Mouse (Mus musculus): ENCODE results near the gene Mrps18a. TPM values are rescaled to one million over a fixed set of nuclear protein-coding genes. Genes with fewer than 3 reads are reported as not detected.

Mrps18a gene
- polyA plus RNA-seq, 1 experiment from 2014 or later = 112 TPM

- WGBS = 91% methylated on average over 3 of the region's 3 CpGs
- DNase-seq (ENCODE audit: low spot score) (no peak), ATAC-seq (ENCODE audit: low read depth) (no peak)
These were observed 29.1 kb downstream of the Mrps18a start for GRCm38 (mm10) chr17:46139872-46140271.

GRCm38 (mm10) chr17:46143578-46144423, 33.0 kb downstream of the Mrps18a start, which contains the start of gene Rsph9:
Gene Rsph9, minus strand, starts transcription at chr17:46144216.
- H3K27me3 ChIP-seq (replicated peaks; ENCODE audit: control insufficient read depth, insufficient read depth, low read length) = no peaks in the 10 kb centered on the region
- peaks cover 13% of the 10 kb centered on the region for H3K4me1 ChIP-seq (ENCODE audit: control insufficient read depth, insufficient read depth, low read length)
- peak; percentile 95 for DNase-seq (ENCODE audit: low spot score)
- peak within 1 kb of the TSS; percentile 57 for H3K27ac ChIP-seq (replicated peaks; ENCODE audit: low read depth, low read length)
- H3K4me2 ChIP-seq (ENCODE audit: low read depth, low read length) = peak within 1 kb of the TSS; percentile 91
- WGBS = 7% methylated on average over 35 of the region's 37 CpGs
- H3K9me3 ChIP-seq (ENCODE audit: control insufficient read depth, low read length) = no peaks in the 10 kb centered on the region
- H3K4me3 ChIP-seq (ENCODE audit: low read depth, low read length) = peak within 1 kb of the TSS; percentile 56
- ATAC-seq (ENCODE audit: low read depth) = peak; percentile 98
- peak within 1 kb of the TSS; percentile 66 for H3K9ac ChIP-seq (ENCODE audit: low read depth, low read length)
- peaks cover 32% of the 10 kb centered on the region for H3K36me3 ChIP-seq (ENCODE audit: control insufficient read depth, insufficient read depth, low read length)

More at GRCm38 (mm10) chr17:46139872-46140271, 29.1 kb downstream of the Mrps18a start:
- H3K27me3 ChIP-seq (replicated peaks; ENCODE audit: control insufficient read depth, insufficient read depth, low read length) = no peaks in the 10 kb centered on the region
- no peak overlapping the region for H3K4me3 ChIP-seq (ENCODE audit: low read depth, low read length)
- H3K9ac ChIP-seq (ENCODE audit: low read depth, low read length) = no peak overlapping the region
- H3K9me3 ChIP-seq (ENCODE audit: control insufficient read depth, low read length) = no peaks in the 10 kb centered on the region
- H3K36me3 ChIP-seq (ENCODE audit: control insufficient read depth, insufficient read depth, low read length) = no peaks in the 10 kb centered on the region
- no peak overlapping the region for H3K4me2 ChIP-seq (ENCODE audit: low read depth, low read length)
- H3K27ac ChIP-seq (replicated peaks; ENCODE audit: low read depth, low read length) = no peak overlapping the region
- H3K4me1 ChIP-seq (ENCODE audit: control insufficient read depth, insufficient read depth, low read length) = peaks cover 13% of the 10 kb centered on the region

- ATAC-seq (ENCODE audit: low read depth) (peak; percentile 92), DNase-seq (ENCODE audit: low spot score) (peak; percentile 98)
- Histone ChIP-seq H3K9me3 (ENCODE audit: control insufficient read depth, low read length) (no peaks in the 10 kb centered on the region), H3K4me3 (ENCODE audit: low read depth, low read length) (peak within 1 kb of the TSS; percentile 60), H3K4me1 (ENCODE audit: control insufficient read depth, insufficient read depth, low read length) (peaks cover 7% of the 10 kb centered on the region), H3K9ac (ENCODE audit: low read depth, low read length) (peak within 1 kb of the TSS; percentile 77), H3K27ac (replicated peaks; ENCODE audit: low read depth, low read length) (peak within 1 kb of the TSS; percentile 67), H3K36me3 (ENCODE audit: control insufficient read depth, insufficient read depth, low read length) (peaks cover 18% of the 10 kb centered on the region), H3K4me2 (ENCODE audit: low read depth, low read length) (peak within 1 kb of the TSS; percentile 92), H3K27me3 (replicated peaks; ENCODE audit: control insufficient read depth, insufficient read depth, low read length) (no peaks in the 10 kb centered on the region)
- 6% methylated on average over 31 of the region's 33 CpGs for WGBS
These were observed 42.3 kb downstream of the Mrps18a start, which contains the start of gene Mad2l1bp for GRCm38 (mm10) chr17:46152847-46153782. Gene Mad2l1bp, minus strand, starts transcription at chr17:46153553.

GRCm38 (mm10) chr17:46154336-46154735, 43.5 kb downstream of the Mrps18a start:
- H3K4me3 ChIP-seq (ENCODE audit: low read depth, low read length) = no peak overlapping the region
- no peaks in the 10 kb centered on the region for H3K27me3 ChIP-seq (replicated peaks; ENCODE audit: control insufficient read depth, insufficient read depth, low read length)
- 0 out of 2 replicates have a peak, but pooled peaks cover 7% of the 10 kb centered on the region for H3K36me3 ChIP-seq (ENCODE audit: control insufficient read depth, insufficient read depth, low read length)
- H3K9ac ChIP-seq (ENCODE audit: low read depth, low read length) = no peak overlapping the region
- H3K4me2 ChIP-seq (ENCODE audit: low read depth, low read length) = no peak overlapping the region
- ATAC-seq (ENCODE audit: low read depth) = no peak
- H3K27ac ChIP-seq (replicated peaks; ENCODE audit: low read depth, low read length) = no peak overlapping the region
- 90% methylated on average over 3 of the region's 3 CpGs for WGBS
- H3K9me3 ChIP-seq (ENCODE audit: control insufficient read depth, low read length) = no peaks in the 10 kb centered on the region
- DNase-seq (ENCODE audit: low spot score) = no peak
- H3K4me1 ChIP-seq (ENCODE audit: control insufficient read depth, insufficient read depth, low read length) = peaks cover 7% of the 10 kb centered on the region

GRCm38 (mm10) chr17:46156680-46157079, 45.9 kb downstream of the Mrps18a start:
- ATAC-seq (ENCODE audit: low read depth) (no peak), DNase-seq (ENCODE audit: low spot score) (no peak)
- H3K4me1 ChIP-seq (ENCODE audit: control insufficient read depth, insufficient read depth, low read length) = peaks cover 9% of the 10 kb centered on the region
- H3K4me2 ChIP-seq (ENCODE audit: low read depth, low read length) = no peak overlapping the region
- H3K9me3 ChIP-seq (ENCODE audit: control insufficient read depth, low read length) = no peaks in the 10 kb centered on the region
- 74% methylated on average over 5 of the region's 5 CpGs for WGBS
- no peaks in the 10 kb centered on the region for H3K36me3 ChIP-seq (ENCODE audit: control insufficient read depth, insufficient read depth, low read length)
- no peak overlapping the region for H3K4me3 ChIP-seq (ENCODE audit: low read depth, low read length)
- no peak overlapping the region for H3K27ac ChIP-seq (replicated peaks; ENCODE audit: low read depth, low read length)
- no peak overlapping the region for H3K9ac ChIP-seq (ENCODE audit: low read depth, low read length)
- H3K27me3 ChIP-seq (replicated peaks; ENCODE audit: control insufficient read depth, insufficient read depth, low read length) = no peaks in the 10 kb centered on the region

GRCm38 (mm10) chr17:46157131-46157530, 46.3 kb downstream of the Mrps18a start:
- ATAC-seq (ENCODE audit: low read depth) (no peak), DNase-seq (ENCODE audit: low spot score) (no peak)
- Histone ChIP-seq H3K27ac (replicated peaks; ENCODE audit: low read depth, low read length) (no peak overlapping the region), H3K4me1 (ENCODE audit: control insufficient read depth, insufficient read depth, low read length) (peaks cover 12% of the 10 kb centered on the region), H3K4me3 (ENCODE audit: low read depth, low read length) (no peak overlapping the region), H3K27me3 (replicated peaks; ENCODE audit: control insufficient read depth, insufficient read depth, low read length) (no peaks in the 10 kb centered on the region), H3K36me3 (ENCODE audit: control insufficient read depth, insufficient read depth, low read length) (no peaks in the 10 kb centered on the region), H3K9ac (ENCODE audit: low read depth, low read length) (no peak overlapping the region), H3K9me3 (ENCODE audit: control insufficient read depth, low read length) (no peaks in the 10 kb centered on the region), H3K4me2 (ENCODE audit: low read depth, low read length) (no peak overlapping the region)
- WGBS = 89% methylated on average over 8 of the region's 8 CpGs

- Histone ChIP-seq H3K27ac (replicated peaks; ENCODE audit: low read depth, low read length) (peak overlapping the region; percentile 84; the same call in 1 of the 2 replicates), H3K36me3 (ENCODE audit: control insufficient read depth, insufficient read depth, low read length) (peaks cover 13% of the 10 kb centered on the region; the same call in 1 of the 2 replicates), H3K4me2 (ENCODE audit: low read depth, low read length) (peak overlapping the region; percentile 60; the same call in 1 of the 2 replicates), H3K27me3 (replicated peaks; ENCODE audit: control insufficient read depth, insufficient read depth, low read length) (no peaks in the 10 kb centered on the region), H3K9me3 (ENCODE audit: control insufficient read depth, low read length) (no peaks in the 10 kb centered on the region), H3K4me1 (ENCODE audit: control insufficient read depth, insufficient read depth, low read length) (peaks cover 12% of the 10 kb centered on the region), H3K9ac (ENCODE audit: low read depth, low read length) (no peak overlapping the region), H3K4me3 (ENCODE audit: low read depth, low read length) (no peak overlapping the region)
- ATAC-seq (ENCODE audit: low read depth) (no peak), DNase-seq (ENCODE audit: low spot score) (no peak)
- 60% methylated on average over 2 of the region's 2 CpGs for WGBS
These were observed 48.5 kb downstream of the Mrps18a start for GRCm38 (mm10) chr17:46159236-46159635.

GRCm38 (mm10) chr17:46160090-46160662, 49.4 kb downstream of the Mrps18a start:
- Histone ChIP-seq H3K27ac (replicated peaks; ENCODE audit: low read depth, low read length) (peak overlapping the region; percentile 84), H3K27me3 (replicated peaks; ENCODE audit: control insufficient read depth, insufficient read depth, low read length) (no peaks in the 10 kb centered on the region), H3K9me3 (ENCODE audit: control insufficient read depth, low read length) (no peaks in the 10 kb centered on the region), H3K4me1 (ENCODE audit: control insufficient read depth, insufficient read depth, low read length) (peaks cover 12% of the 10 kb centered on the region), H3K4me3 (ENCODE audit: low read depth, low read length) (peak overlapping the region; percentile 84), H3K9ac (ENCODE audit: low read depth, low read length) (peak overlapping the region; percentile 90), H3K4me2 (ENCODE audit: low read depth, low read length) (peak overlapping the region; percentile 60), H3K36me3 (ENCODE audit: control insufficient read depth, insufficient read depth, low read length) (peaks cover 22% of the 10 kb centered on the region)
- WGBS = 1% methylated on average over 16 of the region's 16 CpGs
- DNase-seq (ENCODE audit: low spot score) (peak; percentile 96), ATAC-seq (ENCODE audit: low read depth) (peak; percentile 48)

Measured in embryonic facial prominence, embryonic 14.5 days (tissue).